Mouse (Mus musculus) intestine, postnatal 0 days (tissue): ENCODE data around the gene Ing3. TPM values are rescaled to one million over a fixed set of nuclear protein-coding genes. Genes with fewer than 3 reads are reported as not detected.

Source experiments
- ATAC-seq: fragments of 200-750 bp; cut with Nextera tagmentation; 2 replicates; pipeline ENCODE4 v1.8.0; 2017; ENCODE audit warnings: mild to moderate bottlenecking, moderate TSS enrichment, moderate library complexity
- H3K27ac ChIP-seq: fragments of 300-500 bp; sonication (generic); 2 replicates; pipeline ENCODE4 v1.5.1; 2014; ENCODE audit warnings: mild to moderate bottlenecking, low read depth, low read length, moderate library complexity
- H3K27me3 ChIP-seq: fragments of 300-500 bp; sonication (generic); replicated peaks from 2 replicates; pipeline ENCODE4 v1.6.1; 2014; ENCODE audit warnings: low read length, mixed read lengths; ENCODE audit not compliant: control insufficient read depth, insufficient read depth
- H3K36me3 ChIP-seq: fragments of 300-500 bp; sonication (generic); 2 replicates; pipeline ENCODE4 v1.6.1; 2014; ENCODE audit warnings: mild to moderate bottlenecking, moderate library complexity; ENCODE audit not compliant: control insufficient read depth, insufficient read depth
- H3K4me1 ChIP-seq: fragments of 300-500 bp; sonication (generic); replicated peaks from 2 replicates; pipeline ENCODE4 v1.6.1; 2014; ENCODE audit warnings: antibody characterized with exemption, low read length, mixed read lengths; ENCODE audit not compliant: control insufficient read depth, insufficient read depth
- H3K4me2 ChIP-seq: fragments of 300-500 bp; sonication (generic); replicated peaks from 2 replicates; pipeline ENCODE4 v1.6.1; 2014; ENCODE audit warnings: low read depth, mild to moderate bottlenecking, moderate library complexity
- H3K4me3 ChIP-seq: fragments of 300-500 bp; sonication (generic); 2 replicates; pipeline ENCODE4 v1.5.1; 2014; ENCODE audit warnings: low read depth, low read length
- H3K9ac ChIP-seq: fragments of 300-500 bp; sonication (generic); 2 replicates; pipeline ENCODE4 v1.6.1; 2014; ENCODE audit warnings: mild to moderate bottlenecking, low read depth, low read length
- H3K9me3 ChIP-seq: fragments of 300-500 bp; sonication (generic); 2 replicates; pipeline ENCODE4 v1.6.1; 2016; ENCODE audit warnings: mixed run types; ENCODE audit not compliant: control insufficient read depth
- CTCF ChIP-seq: sonication (generic); IDR thresholded peaks from 2 replicates; pipeline ENCODE4 v1.5.1; 2016; ENCODE audit warnings: low read depth, mild to moderate bottlenecking, control low read depth, antibody characterized with exemption, moderate library complexity
- WGBS: fragments of 180-500 bp; shearing (Covaris S2); extraction: QIAGEN DNeasy Blood & Tissue Kit; methylation state at CpG from one replicate; pipeline ENCODE4 v1.1.7; 2014; 5-methylcytosine and 5-hydroxymethylcytosine counted together
- polyA plus RNA-seq: library from polyadenylated mRNA; unstranded; fragments of >200 nt; fragmentation: Nextera tagmentation; extraction: Ambion mirVana; gene quantifications from 2 replicates; pipeline ENCODE4 v1.2.1, GENCODE M21; 2015

Gene Ing3
- polyA plus RNA-seq, 1 experiment from 2014 or later = 25.0 TPM

- Histone ChIP-seq H3K9me3 (no peaks in the 10 kb centered on the region), H3K27me3 (no peaks in the 10 kb centered on the region), H3K27ac (no peak overlapping the region), H3K36me3 (no peaks in the 10 kb centered on the region), H3K9ac (no peak overlapping the region), H3K4me3 (no peak overlapping the region), H3K4me1 (no peaks in the 10 kb centered on the region), H3K4me2 (no peak overlapping the region)
- no peak for ATAC-seq
- no peak for TF ChIP-seq CTCF
- WGBS = 92% methylated on average over 7 of the region's 7 CpGs
These were observed 59.0 kb downstream of the Ing3 start for GRCm38 (mm10) chr6:22008346-22008745.

GRCm38 (mm10) chr6:22010258-22010657 is 60.9 kb downstream of the Ing3 start:
- 75% methylated on average over 12 of the region's 12 CpGs for WGBS
- Histone ChIP-seq H3K9me3 (no peaks in the 10 kb centered on the region), H3K36me3 (no peaks in the 10 kb centered on the region), H3K4me2 (peak overlapping the region; percentile 17; the same call in 1 of the 2 replicates), H3K27me3 (no peaks in the 10 kb centered on the region), H3K4me3 (no peak overlapping the region), H3K4me1 (no peaks in the 10 kb centered on the region), H3K27ac (no peak overlapping the region), H3K9ac (no peak overlapping the region)
- ATAC-seq = no peak
- no peak for TF ChIP-seq CTCF

GRCm38 (mm10) chr6:22010761-22011281 is 61.5 kb downstream of the Ing3 start:
- no peaks in the 10 kb centered on the region for H3K27me3 ChIP-seq
- TF ChIP-seq CTCF = no peak
- no peak overlapping the region for H3K27ac ChIP-seq
- 77% methylated on average over 11 of the region's 11 CpGs for WGBS
- H3K4me1 ChIP-seq = no peaks in the 10 kb centered on the region
- H3K9me3 ChIP-seq = no peaks in the 10 kb centered on the region
- no peak overlapping the region for H3K4me3 ChIP-seq
- no peak overlapping the region for H3K9ac ChIP-seq
- H3K36me3 ChIP-seq = no peaks in the 10 kb centered on the region
- ATAC-seq = no peak
- no peak overlapping the region for H3K4me2 ChIP-seq

GRCm38 (mm10) chr6:22011546-22011945 is 62.2 kb downstream of the Ing3 start:
- no peaks in the 10 kb centered on the region for H3K4me1 ChIP-seq
- no peaks in the 10 kb centered on the region for H3K36me3 ChIP-seq
- H3K27me3 ChIP-seq = no peaks in the 10 kb centered on the region
- no peak overlapping the region for H3K4me3 ChIP-seq
- H3K4me2 ChIP-seq = no peak overlapping the region
- no peak overlapping the region for H3K9ac ChIP-seq
- no peak overlapping the region for H3K27ac ChIP-seq
- no peak for ATAC-seq
- WGBS = 71% methylated on average over 2 of the region's 2 CpGs
- H3K9me3 ChIP-seq = no peaks in the 10 kb centered on the region
- no peak for TF ChIP-seq CTCF

GRCm38 (mm10) chr6:22012099-22012498 is 62.7 kb downstream of the Ing3 start:
- Histone ChIP-seq H3K4me1 (no peaks in the 10 kb centered on the region), H3K4me3 (no peak overlapping the region), H3K36me3 (no peaks in the 10 kb centered on the region), H3K9ac (no peak overlapping the region), H3K27me3 (no peaks in the 10 kb centered on the region), H3K27ac (no peak overlapping the region), H3K9me3 (no peaks in the 10 kb centered on the region), H3K4me2 (no peak overlapping the region)
- ATAC-seq = no peak
- 63% methylated on average over 5 of the region's 5 CpGs for WGBS
- TF ChIP-seq CTCF = no peak

- 66% methylated on average over 5 of the region's 5 CpGs for WGBS
- Histone ChIP-seq H3K4me2 (no peak overlapping the region), H3K4me3 (no peak overlapping the region), H3K27me3 (no peaks in the 10 kb centered on the region), H3K9me3 (no peaks in the 10 kb centered on the region), H3K4me1 (no peaks in the 10 kb centered on the region), H3K36me3 (no peaks in the 10 kb centered on the region), H3K9ac (no peak overlapping the region), H3K27ac (no peak overlapping the region)
- no peak for ATAC-seq
- TF ChIP-seq CTCF = no peak
These were observed 63.1 kb downstream of the Ing3 start for GRCm38 (mm10) chr6:22012501-22012900.

- 88% methylated on average over 3 of the region's 3 CpGs for WGBS
- H3K27me3 ChIP-seq = no peaks in the 10 kb centered on the region
- no peak for TF ChIP-seq CTCF
- ATAC-seq = no peak
- H3K27ac ChIP-seq = no peak overlapping the region
- H3K36me3 ChIP-seq = no peaks in the 10 kb centered on the region
- no peak overlapping the region for H3K4me3 ChIP-seq
- no peaks in the 10 kb centered on the region for H3K4me1 ChIP-seq
- no peaks in the 10 kb centered on the region for H3K9me3 ChIP-seq
- H3K9ac ChIP-seq = no peak overlapping the region
- no peak overlapping the region for H3K4me2 ChIP-seq
These were observed 64.0 kb downstream of the Ing3 start for GRCm38 (mm10) chr6:22013394-22013793.
